Mouse (Mus musculus): ENCODE data around the gene Gm29609. TPM values are rescaled to one million over a fixed set of nuclear protein-coding genes. Genes with fewer than 3 reads are reported as not detected.
"Not testable (repeated sequence)": the region's sequence is repeated elsewhere in the genome, so short reads cannot be mapped to it uniquely, and the experiment has no call there.

The Gm29609 gene
- polyA plus RNA-seq, 1 experiment from 2014 or later: 1.7 TPM

DNA sequence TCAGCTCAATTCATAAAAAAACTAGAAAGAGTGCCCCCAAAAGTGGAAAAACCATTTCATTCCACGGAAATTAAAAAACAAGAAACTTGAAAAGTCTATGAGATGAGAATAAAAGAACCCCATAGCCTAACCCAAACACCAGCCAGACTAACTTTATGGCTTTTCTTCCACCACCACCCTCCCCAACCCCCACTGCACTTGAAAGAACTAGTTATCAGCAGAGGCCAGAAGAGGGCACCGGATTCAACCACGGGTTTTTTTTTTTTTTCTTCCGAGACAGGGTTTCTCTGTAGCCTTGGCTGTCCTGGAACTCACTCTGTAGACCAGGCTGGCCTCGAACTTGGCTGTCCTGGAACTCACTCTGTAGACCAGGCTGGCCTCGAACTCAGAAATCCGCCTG is 38.6 kb upstream of the Gm29609 start:
- H3K9ac ChIP-seq: no peak overlapping the region
- peaks cover 15% of the 10 kb centered on the region; the same call in 1 of the 2 replicates for H3K4me1 ChIP-seq (replicated peaks; ENCODE audit: control insufficient read depth, insufficient read depth, low read length)
- 72% methylated on average over 7 of the region's 7 CpGs for WGBS
- H3K4me2 ChIP-seq (replicated peaks): peak overlapping the region; percentile 61; the same call in 1 of the 2 replicates
- H3K27ac ChIP-seq: no peak overlapping the region
- H3K4me3 ChIP-seq (replicated peaks; ENCODE audit: low read length): peak overlapping the region; percentile 83; the same call in 1 of the 2 replicates
- no peaks in the 10 kb centered on the region for H3K27me3 ChIP-seq (ENCODE audit: control insufficient read depth, insufficient read depth, low read length)
- H3K9me3 ChIP-seq (ENCODE audit: control insufficient read depth, low read length): no peaks in the 10 kb centered on the region
- no peak for DNase-seq (ENCODE audit: low spot score)
- H3K36me3 ChIP-seq (replicated peaks; ENCODE audit: control insufficient read depth, insufficient read depth): no peaks in the 10 kb centered on the region
- ATAC-seq (ENCODE audit: low FRiP score): no peak

DNA sequence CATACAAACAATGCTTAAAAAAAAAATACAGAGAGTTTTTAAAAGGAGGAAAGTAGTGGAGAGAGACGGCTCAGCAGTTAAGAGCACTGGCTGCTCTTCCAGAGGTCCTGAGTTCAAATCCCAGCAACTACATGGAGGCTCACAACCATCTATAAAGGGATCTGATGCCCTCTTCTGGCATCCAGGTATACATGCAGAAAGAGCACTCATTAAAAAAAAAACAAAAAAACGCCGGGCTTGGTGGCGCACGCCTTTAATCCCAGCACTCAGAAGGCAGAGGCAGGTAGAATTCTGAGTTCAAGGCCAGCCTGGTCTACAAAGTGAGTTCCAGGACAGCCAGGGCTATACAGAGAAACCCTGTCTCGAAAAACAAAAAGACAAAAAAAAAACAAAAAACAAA is 36.8 kb upstream of the Gm29609 start:
- 89% methylated on average over 6 of the region's 6 CpGs for WGBS
- not testable (repeated sequence) for DNase-seq (ENCODE audit: low spot score); ATAC-seq (ENCODE audit: low FRiP score); H3K27ac ChIP-seq; H3K9ac ChIP-seq; H3K27me3 ChIP-seq (ENCODE audit: control insufficient read depth, insufficient read depth, low read length); H3K9me3 ChIP-seq (ENCODE audit: control insufficient read depth, low read length); H3K4me2 ChIP-seq (replicated peaks); H3K4me3 ChIP-seq (replicated peaks; ENCODE audit: low read length); H3K36me3 ChIP-seq (replicated peaks; ENCODE audit: control insufficient read depth, insufficient read depth)
- peaks cover 15% of the 10 kb centered on the region; the same call in 1 of the 2 replicates for H3K4me1 ChIP-seq (replicated peaks; ENCODE audit: control insufficient read depth, insufficient read depth, low read length)

DNA sequence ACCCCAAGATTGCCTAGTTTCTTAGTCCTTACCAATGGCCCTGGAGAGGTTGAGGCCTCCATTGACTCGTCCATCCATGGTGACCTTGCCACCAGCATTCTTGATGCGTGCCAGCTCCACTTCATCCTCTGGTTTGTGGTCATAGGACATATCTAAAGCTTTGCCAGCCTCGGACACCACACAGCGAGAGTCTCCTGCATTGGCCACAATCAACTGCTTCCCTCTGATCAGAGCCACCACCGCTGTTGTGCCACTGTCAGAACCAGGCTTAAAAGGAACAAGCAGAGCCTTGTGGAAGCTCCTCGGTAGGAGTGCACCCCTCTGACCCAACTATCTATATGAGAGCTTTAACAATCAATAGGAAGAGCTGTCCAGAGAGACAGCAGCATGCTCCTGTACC is 24.7 kb upstream of the Gm29609 start:
- Histone ChIP-seq H3K9ac (no peak overlapping the region), H3K27me3 (ENCODE audit: control insufficient read depth, insufficient read depth, low read length) (no peaks in the 10 kb centered on the region), H3K4me3 (replicated peaks; ENCODE audit: low read length) (no peak overlapping the region), H3K4me1 (replicated peaks; ENCODE audit: control insufficient read depth, insufficient read depth, low read length) (peaks cover 17% of the 10 kb centered on the region; the same call in 1 of the 2 replicates), H3K4me2 (replicated peaks) (no peak overlapping the region), H3K36me3 (replicated peaks; ENCODE audit: control insufficient read depth, insufficient read depth) (peaks cover 66% of the 10 kb centered on the region), H3K9me3 (ENCODE audit: control insufficient read depth, low read length) (peaks cover 6% of the 10 kb centered on the region; the same call in 1 of the 2 replicates), H3K27ac (no peak overlapping the region)
- 92% methylated on average over 6 of the region's 6 CpGs for WGBS
- ATAC-seq (ENCODE audit: low FRiP score): no peak
- DNase-seq (ENCODE audit: low spot score): no peak

DNA sequence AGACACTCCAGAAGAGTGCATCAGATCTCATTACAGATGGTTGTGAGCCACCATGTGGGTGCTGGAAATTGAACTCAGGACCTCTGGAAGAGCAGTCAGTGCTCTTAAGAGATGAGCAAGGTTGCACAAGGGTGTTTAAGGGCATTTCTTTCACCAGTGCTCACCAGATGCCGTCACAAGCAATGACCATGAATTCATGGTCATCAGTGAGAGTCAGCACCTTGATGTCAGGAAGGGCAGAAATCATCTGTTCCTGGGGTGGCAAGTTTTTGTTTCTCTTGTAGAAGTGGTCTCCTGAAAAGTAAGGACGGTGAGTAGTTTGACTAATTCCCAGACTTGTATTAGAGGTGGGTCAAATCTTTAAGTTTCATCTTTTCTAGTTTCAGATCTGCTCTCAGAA is 24.2 kb upstream of the Gm29609 start:
- ATAC-seq (ENCODE audit: low FRiP score) (no peak), DNase-seq (ENCODE audit: low spot score) (no peak)
- no peak overlapping the region for H3K27ac ChIP-seq
- no peak overlapping the region for H3K4me3 ChIP-seq (replicated peaks; ENCODE audit: low read length)
- H3K27me3 ChIP-seq (ENCODE audit: control insufficient read depth, insufficient read depth, low read length): no peaks in the 10 kb centered on the region
- H3K4me2 ChIP-seq (replicated peaks): no peak overlapping the region
- H3K9me3 ChIP-seq (ENCODE audit: control insufficient read depth, low read length): peaks cover 6% of the 10 kb centered on the region; the same call in 1 of the 2 replicates
- WGBS: 93% methylated on average over 2 of the region's 2 CpGs
- no peak overlapping the region for H3K9ac ChIP-seq
- peaks cover 17% of the 10 kb centered on the region; the same call in 1 of the 2 replicates for H3K4me1 ChIP-seq (replicated peaks; ENCODE audit: control insufficient read depth, insufficient read depth, low read length)
- peaks cover 72% of the 10 kb centered on the region for H3K36me3 ChIP-seq (replicated peaks; ENCODE audit: control insufficient read depth, insufficient read depth)

DNA sequence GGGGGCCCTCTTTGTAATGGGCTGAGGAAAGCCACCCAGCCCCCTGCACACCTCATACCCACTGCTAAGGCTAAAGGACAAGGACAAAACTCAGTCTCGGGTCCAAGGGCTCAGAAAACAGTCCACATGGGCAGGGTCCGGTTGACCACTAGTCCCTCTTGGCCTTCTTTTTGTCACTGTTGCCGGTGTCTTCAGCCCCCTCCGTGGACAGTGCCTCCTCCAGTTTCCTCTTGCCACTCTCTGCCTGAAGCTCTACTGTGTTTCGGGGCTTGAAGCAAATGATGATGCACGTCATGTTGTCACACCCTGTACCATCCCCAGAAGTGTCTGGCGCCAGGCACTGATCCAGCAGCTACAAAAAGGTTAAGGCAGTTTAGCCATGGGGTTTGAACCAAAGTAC is 23.2 kb upstream of the Gm29609 start:
- peaks cover 6% of the 10 kb centered on the region; the same call in 1 of the 2 replicates for H3K9me3 ChIP-seq (ENCODE audit: control insufficient read depth, low read length)
- ATAC-seq (ENCODE audit: low FRiP score) (no peak), DNase-seq (ENCODE audit: low spot score) (no peak)
- no peak overlapping the region for H3K9ac ChIP-seq
- H3K27ac ChIP-seq: peak overlapping the region; percentile 80
- 89% methylated on average over 7 of the region's 7 CpGs for WGBS
- peaks cover 17% of the 10 kb centered on the region; the same call in 1 of the 2 replicates for H3K4me1 ChIP-seq (replicated peaks; ENCODE audit: control insufficient read depth, insufficient read depth, low read length)
- peak overlapping the region; percentile 69 for H3K4me3 ChIP-seq (replicated peaks; ENCODE audit: low read length)
- peaks cover 77% of the 10 kb centered on the region for H3K36me3 ChIP-seq (replicated peaks; ENCODE audit: control insufficient read depth, insufficient read depth)
- peak overlapping the region; percentile 56 for H3K4me2 ChIP-seq (replicated peaks)
- no peaks in the 10 kb centered on the region for H3K27me3 ChIP-seq (ENCODE audit: control insufficient read depth, insufficient read depth, low read length)

DNA sequence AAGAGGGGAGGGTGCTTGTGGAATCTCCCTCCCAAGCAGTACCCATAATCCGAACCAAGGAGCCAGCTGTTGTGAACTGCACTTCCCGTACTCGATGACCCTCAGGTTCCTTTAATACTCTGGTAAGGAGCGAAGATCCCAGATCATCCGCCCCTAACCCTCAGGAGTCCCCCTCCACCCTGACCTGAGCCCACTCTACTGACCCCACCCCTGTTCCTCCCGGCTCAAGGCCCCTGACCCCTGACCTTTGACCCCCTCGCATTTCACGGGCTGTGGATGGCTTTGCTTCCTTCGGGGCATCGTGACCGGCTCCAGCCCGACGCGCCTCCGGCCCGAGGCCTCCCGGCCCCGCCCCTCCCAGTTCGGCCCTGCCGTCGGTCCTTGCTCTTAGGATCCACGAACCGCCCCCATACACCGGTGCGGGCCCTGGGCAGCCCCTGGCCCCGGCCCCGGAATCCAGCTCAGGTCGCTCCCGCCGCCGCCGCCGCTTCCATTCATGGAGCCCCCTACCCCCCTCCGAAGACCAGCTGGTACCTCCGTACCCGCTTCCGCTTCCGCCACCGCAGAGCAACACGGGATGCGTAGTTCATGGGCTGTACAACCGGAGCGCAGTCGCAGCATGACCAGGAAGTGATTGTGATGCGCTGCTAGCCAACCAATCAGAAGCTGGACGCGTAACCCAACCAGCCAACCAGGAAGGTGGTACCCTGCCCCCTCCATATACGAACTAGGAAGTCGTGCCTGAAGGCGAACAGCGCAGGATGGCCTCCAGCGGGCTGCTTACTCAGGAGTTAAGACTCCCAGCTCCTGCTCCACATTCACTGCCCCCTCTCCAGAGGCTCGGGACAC is 22.3 kb upstream of the Gm29609 start, which contains the start of gene Zfp513:
Gene Zfp513, minus strand, starts transcription at position 562 of the 849 bp plus-strand sequence.
- H3K4me2 ChIP-seq (replicated peaks): peak within 1 kb of the TSS; percentile 94
- DNase-seq (ENCODE audit: low spot score): peak; percentile 98
- H3K36me3 ChIP-seq (replicated peaks; ENCODE audit: control insufficient read depth, insufficient read depth): peaks cover 77% of the 10 kb centered on the region
- H3K4me1 ChIP-seq (replicated peaks; ENCODE audit: control insufficient read depth, insufficient read depth, low read length): peaks cover 17% of the 10 kb centered on the region; the same call in 1 of the 2 replicates
- H3K9ac ChIP-seq: peak within 1 kb of the TSS; percentile 81
- no peaks in the 10 kb centered on the region for H3K27me3 ChIP-seq (ENCODE audit: control insufficient read depth, insufficient read depth, low read length)
- H3K9me3 ChIP-seq (ENCODE audit: control insufficient read depth, low read length): peaks cover 6% of the 10 kb centered on the region; the same call in 1 of the 2 replicates
- WGBS: under 1% methylated on average over 52 of the region's 53 CpGs
- peak within 1 kb of the TSS; percentile 80 for H3K27ac ChIP-seq
- peak within 1 kb of the TSS; percentile 69 for H3K4me3 ChIP-seq (replicated peaks; ENCODE audit: low read length)
- peak; percentile 97 for ATAC-seq (ENCODE audit: low FRiP score)

- Histone ChIP-seq H3K4me1 (replicated peaks; ENCODE audit: control insufficient read depth, insufficient read depth, low read length) (peaks cover 17% of the 10 kb centered on the region; the same call in 1 of the 2 replicates), H3K36me3 (replicated peaks; ENCODE audit: control insufficient read depth, insufficient read depth) (peaks cover 78% of the 10 kb centered on the region), H3K27me3 (ENCODE audit: control insufficient read depth, insufficient read depth, low read length) (no peaks in the 10 kb centered on the region), H3K9ac (peak overlapping the region; percentile 81), H3K27ac (peak overlapping the region; percentile 79; the same call in 1 of the 2 replicates), H3K4me3 (replicated peaks; ENCODE audit: low read length) (peak overlapping the region; percentile 69), H3K4me2 (replicated peaks) (peak overlapping the region; percentile 94), H3K9me3 (ENCODE audit: control insufficient read depth, low read length) (peaks cover 6% of the 10 kb centered on the region; the same call in 1 of the 2 replicates)
- no peak for DNase-seq (ENCODE audit: low spot score)
- no peak for ATAC-seq (ENCODE audit: low FRiP score)
- 23% methylated on average over 13 of the region's 13 CpGs for WGBS
Observed at GRCm38 (mm10) chr5:31201042-31201741, 21.5 kb upstream of the Gm29609 start.

DNA sequence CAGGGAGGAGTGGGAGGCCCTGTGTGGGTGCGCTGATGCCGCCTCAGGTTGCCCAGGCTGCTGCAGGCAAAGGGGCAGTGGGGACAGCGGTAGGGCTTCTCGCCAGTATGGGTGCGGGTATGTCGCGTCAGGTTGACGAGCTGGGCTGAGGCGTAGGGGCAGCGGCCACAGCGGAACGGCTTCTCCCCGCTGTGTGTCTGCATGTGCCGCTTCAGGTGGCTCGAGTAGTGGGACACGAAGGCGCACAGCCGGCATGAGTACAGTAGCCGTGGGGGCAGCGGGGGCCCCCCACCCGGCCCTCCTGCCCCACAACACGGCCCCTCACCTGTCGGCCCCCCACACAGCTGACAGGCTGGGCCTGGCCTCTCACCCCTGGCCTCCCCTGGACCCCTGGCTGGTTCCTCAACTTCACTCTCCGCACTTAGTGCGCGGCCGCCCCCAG is 20.6 kb upstream of the Gm29609 start:
- no peak for DNase-seq (ENCODE audit: low spot score)
- Histone ChIP-seq H3K4me2 (replicated peaks) (peak overlapping the region; percentile 94), H3K27ac (no peak overlapping the region), H3K4me3 (replicated peaks; ENCODE audit: low read length) (peak overlapping the region; percentile 14), H3K4me1 (replicated peaks; ENCODE audit: control insufficient read depth, insufficient read depth, low read length) (peaks cover 17% of the 10 kb centered on the region; the same call in 1 of the 2 replicates), H3K27me3 (ENCODE audit: control insufficient read depth, insufficient read depth, low read length) (no peaks in the 10 kb centered on the region), H3K9me3 (ENCODE audit: control insufficient read depth, low read length) (peaks cover 6% of the 10 kb centered on the region; the same call in 1 of the 2 replicates), H3K9ac (no peak overlapping the region), H3K36me3 (replicated peaks; ENCODE audit: control insufficient read depth, insufficient read depth) (peaks cover 78% of the 10 kb centered on the region)
- no peak for ATAC-seq (ENCODE audit: low FRiP score)
- WGBS: 91% methylated on average over 27 of the region's 27 CpGs

GRCm38 (mm10) chr5:31199893-31200292 is 20.2 kb upstream of the Gm29609 start:
- WGBS: 86% methylated on average over 9 of the region's 9 CpGs
- H3K27ac ChIP-seq: no peak overlapping the region
- peaks cover 6% of the 10 kb centered on the region; the same call in 1 of the 2 replicates for H3K9me3 ChIP-seq (ENCODE audit: control insufficient read depth, low read length)
- H3K4me3 ChIP-seq (replicated peaks; ENCODE audit: low read length): peak overlapping the region; percentile 14
- peaks cover 17% of the 10 kb centered on the region; the same call in 1 of the 2 replicates for H3K4me1 ChIP-seq (replicated peaks; ENCODE audit: control insufficient read depth, insufficient read depth, low read length)
- peaks cover 78% of the 10 kb centered on the region for H3K36me3 ChIP-seq (replicated peaks; ENCODE audit: control insufficient read depth, insufficient read depth)
- ATAC-seq (ENCODE audit: low FRiP score) (no peak), DNase-seq (ENCODE audit: low spot score) (no peak)
- H3K27me3 ChIP-seq (ENCODE audit: control insufficient read depth, insufficient read depth, low read length): no peaks in the 10 kb centered on the region
- H3K9ac ChIP-seq: no peak overlapping the region
- H3K4me2 ChIP-seq (replicated peaks): peak overlapping the region; percentile 94; the same call in 1 of the 2 replicates

All from hindbrain, embryonic 14.5 days (tissue).